Mouse (Mus musculus): ENCODE measurements around the gene Dio1.

Gene Dio1

GRCm38 (mm10) chr4:107246040-107246439 is 60.9 kb downstream of the Dio1 start:
- DNase-seq (ENCODE audit: low spot score), result no peak

- no peak for DNase-seq (ENCODE audit: low spot score)
Measured at GRCm38 (mm10) chr4:107245368-107245767, 61.6 kb downstream of the Dio1 start.

- no peak for DNase-seq (ENCODE audit: low spot score)
Measured at GRCm38 (mm10) chr4:107243365-107244333, 63.3 kb downstream of the Dio1 start.
